Mouse (Mus musculus) ovary, postnatal 36 days (tissue): ENCODE data around the gene Gnb5.

Source experiments
- DNase-seq: peaks from one replicate; pipeline ENCODE4 v3.0.0; 2022; ENCODE audit warnings: low spot score, mixed read lengths

Gnb5 gene

DNA sequence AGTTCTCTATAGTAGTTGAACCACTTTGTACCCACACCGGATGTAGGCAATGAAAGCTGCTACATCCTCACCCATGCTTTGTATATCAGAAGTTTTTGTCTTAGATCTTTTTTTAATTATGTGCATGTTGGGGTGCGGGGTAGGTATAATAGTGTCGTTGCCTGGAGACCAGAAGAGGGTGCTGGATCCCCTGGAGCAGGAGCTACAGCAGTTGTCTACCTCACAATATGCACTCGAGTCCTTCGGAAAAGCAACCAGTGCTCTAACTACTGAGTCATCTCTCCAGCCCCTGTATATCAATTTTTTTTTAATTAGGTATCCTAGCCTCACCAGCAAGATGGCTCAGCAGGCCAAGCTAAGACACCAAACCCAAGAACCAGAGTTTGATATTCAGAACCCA lies 927 bp downstream of the Gnb5 start:
- no peak for DNase-seq

DNA sequence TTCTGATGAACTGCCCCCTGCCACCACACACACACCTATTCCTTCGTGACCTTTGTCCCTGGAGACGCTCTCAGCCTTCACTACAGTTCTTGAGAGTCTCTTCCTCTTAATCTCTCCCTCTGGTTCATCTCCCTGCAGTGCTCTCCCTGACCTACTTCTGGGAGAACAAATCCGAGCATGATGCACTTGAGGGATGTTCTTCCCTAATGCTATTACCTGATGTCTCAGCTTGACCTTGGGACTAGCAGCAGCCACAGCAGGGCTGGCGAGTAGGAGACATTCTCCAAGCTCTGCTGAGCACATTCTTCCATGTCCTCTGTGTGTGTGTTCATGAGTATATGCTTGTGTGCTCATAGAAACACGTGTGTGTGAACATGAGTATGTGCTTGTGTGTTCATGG lies 2.5 kb downstream of the Gnb5 start:
- DNase-seq, result no peak

DNA sequence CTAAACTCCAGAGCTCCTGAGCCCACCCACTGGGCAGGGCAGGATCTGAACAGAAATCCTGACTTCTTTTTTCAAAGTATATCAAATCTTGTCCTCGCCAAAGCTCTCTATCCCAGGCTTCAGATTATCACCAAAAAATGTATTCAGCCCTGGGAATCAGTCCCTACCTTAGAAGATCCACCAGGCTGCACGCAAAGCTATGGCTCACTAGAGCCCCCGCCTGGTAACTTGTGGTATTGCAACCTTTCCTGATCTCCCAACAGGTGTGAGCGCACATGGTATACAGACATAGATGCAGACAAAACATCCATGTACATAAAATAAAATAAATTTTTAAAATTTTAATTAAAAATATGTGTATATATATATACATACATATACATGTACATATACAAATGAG lies 5.9 kb downstream of the Gnb5 start:
- DNase-seq, result peak; percentile 57

DNA sequence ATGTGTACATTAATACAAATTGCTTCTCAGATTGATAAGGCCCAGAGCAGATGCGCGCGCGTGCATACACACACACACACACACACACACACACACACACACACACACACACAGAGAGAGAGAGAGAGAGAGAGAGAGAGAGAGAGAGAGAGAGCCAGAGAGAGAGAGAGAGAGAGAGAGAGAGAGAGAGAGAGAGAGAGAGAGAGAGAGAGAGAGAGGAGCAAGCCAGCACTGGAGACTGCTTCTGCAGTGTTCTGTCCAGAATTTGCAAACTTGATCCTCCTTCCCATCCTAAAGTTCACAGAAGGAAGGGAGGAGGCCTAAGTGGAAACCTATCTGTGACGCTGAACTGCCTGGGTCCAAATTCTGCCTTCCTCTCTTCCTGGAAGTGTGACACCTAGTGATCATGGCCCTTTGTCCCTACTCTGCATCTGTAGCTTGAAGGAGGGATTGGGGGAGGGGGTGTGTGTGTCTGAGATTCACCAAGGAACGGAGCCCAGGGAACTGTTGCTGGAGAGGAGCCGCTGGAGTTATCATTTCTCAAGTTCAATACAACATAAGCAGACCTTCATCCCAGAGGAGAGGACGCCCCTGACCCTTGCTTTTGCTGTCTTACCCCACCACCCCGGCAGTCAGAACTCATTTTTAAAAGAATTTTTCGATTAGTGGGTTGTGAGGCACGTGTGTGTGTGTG lies 7.2 kb downstream of the Gnb5 start:
- DNase-seq, result no peak

DNA sequence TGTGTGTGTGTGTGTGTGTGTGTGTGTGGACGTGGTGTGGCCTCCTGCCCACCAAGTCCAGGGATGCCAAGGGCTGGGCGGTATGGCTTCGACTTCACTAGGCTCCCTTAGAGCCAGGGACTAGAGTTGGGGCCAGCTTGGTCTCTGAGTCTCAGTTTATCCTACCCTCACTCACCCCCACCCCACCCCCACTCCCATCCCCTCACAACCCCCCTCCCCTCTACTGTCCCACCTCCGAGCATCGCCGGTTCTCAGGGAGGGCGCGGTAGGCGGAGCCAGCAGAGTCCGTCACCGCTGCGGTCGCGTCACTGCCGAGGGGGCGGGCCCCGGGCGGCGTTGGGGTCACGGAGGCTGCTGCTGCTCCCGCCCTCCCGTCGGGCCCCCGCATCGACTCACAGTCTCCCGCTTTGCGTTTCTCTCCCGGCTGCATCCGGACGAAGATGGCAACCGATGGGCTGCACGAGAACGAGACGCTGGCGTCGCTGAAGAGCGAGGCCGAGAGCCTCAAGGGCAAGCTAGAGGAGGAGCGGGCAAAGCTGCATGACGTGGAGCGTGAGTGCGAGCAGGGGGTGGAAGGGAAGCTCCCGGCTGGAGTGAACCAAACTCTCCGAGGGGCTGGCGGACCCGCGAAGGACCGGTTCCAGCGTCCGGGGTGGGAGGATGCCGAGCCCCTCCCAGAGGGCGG lies 7.9 kb downstream of the Gnb5 start:
- DNase-seq, result peak; percentile 84

DNA sequence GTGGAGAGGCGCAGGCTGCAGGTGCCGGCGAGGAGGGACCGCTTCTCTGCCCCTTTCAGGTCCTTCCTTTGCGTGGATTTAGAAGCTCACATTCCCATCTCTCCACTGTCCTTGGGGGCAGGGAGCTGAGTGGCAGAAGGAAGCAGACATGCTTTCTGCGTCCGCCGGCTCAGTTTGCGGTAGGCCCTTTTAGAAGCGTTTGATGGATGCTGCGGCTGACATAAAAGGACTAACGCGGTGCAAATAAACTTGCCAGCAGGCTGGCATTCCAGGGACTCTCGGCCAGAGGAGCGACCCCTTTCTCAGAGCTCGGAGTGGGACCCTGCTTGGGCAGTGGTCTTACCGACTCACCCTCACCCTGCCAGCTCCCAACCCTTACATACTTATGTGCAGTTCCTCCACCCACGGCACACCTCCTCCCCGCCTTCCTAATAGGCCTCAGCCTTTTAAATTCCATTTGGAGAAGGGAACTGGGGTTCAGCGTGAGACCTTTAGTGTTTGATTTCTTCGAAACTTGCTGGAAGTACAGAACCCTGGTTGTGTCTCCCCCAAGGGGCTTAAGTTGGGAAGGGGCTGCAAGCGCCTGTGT lies 8.5 kb downstream of the Gnb5 start:
- peak; percentile 10 for DNase-seq

DNA sequence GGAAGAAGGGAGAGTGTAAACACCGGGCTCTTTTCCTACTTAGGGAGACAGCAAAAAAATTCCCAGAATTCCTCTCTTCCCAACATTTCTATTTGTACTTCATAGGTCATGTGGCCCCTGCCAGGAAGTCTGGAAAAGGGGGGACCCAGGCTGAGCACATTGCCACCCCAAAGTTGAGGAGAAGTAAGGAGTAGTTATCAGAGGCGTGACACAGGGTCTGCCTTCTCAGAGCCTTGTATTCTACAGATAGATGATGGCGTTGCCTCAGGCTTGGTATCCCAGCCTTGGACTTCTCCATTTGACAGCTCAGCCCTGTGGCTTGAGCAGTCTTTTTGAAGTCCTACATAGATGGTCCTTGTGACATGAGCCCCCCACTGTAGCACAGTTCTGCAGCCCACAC lies 9.2 kb downstream of the Gnb5 start:
- DNase-seq, result no peak

DNA sequence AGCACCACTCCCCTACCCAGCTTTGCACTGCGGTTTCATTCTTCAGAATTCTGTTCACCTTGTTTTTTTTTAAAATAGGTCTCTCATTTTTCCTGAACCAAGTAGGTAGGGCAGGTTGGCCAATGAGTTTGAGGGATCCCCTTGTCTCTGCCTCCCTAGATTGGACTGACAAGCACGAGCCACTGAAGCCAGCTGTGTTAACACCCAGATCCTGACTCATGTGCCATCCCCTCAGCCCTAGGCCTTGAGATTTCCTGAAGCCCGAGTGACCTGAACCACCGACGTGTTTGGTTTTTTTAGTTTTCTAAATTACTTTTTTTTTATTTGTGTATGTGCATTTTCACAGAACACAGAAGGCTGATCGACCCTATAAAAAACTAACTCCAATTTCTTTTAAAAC lies 10.7 kb downstream of the Gnb5 start:
- no peak for DNase-seq

DNA sequence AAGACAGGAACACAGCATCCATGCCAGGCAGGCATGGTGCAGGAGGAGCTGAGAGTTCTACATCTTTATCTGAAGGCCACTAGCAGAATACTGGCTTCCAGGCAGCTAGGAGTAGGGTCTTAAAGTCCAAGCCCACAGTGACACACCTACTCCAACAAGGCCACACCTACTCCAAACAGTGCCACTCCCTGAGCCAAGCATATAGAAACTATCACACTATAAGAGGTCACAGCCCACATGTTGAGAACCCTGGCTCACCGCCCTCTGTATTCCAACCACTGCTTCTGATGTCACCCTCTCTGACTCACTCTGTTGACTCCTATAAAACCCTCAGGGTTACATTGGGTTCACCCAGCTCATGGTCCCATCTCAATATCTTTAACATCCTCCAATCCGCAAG lies 12.1 kb downstream of the Gnb5 start:
- no peak for DNase-seq

DNA sequence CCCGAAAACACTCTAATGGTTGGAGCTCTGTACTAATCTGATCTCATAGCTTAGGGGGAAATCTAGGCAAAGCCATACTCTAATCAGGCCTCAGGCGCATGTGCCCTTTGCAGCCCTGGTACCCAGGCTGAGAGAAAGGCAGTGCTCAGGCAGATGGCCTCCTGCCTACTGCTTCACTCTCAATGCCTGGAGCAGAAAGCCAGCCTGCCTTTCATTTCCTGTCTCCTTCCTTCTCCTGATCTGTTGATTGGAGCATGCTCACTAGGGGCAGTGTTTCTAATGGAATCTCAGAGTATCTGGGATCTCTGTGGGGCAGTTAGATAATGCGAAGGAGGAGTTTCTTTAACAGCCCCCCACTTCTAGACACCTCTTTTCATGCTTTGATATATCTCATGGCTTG lies 13.3 kb downstream of the Gnb5 start:
- no peak for DNase-seq

DNA sequence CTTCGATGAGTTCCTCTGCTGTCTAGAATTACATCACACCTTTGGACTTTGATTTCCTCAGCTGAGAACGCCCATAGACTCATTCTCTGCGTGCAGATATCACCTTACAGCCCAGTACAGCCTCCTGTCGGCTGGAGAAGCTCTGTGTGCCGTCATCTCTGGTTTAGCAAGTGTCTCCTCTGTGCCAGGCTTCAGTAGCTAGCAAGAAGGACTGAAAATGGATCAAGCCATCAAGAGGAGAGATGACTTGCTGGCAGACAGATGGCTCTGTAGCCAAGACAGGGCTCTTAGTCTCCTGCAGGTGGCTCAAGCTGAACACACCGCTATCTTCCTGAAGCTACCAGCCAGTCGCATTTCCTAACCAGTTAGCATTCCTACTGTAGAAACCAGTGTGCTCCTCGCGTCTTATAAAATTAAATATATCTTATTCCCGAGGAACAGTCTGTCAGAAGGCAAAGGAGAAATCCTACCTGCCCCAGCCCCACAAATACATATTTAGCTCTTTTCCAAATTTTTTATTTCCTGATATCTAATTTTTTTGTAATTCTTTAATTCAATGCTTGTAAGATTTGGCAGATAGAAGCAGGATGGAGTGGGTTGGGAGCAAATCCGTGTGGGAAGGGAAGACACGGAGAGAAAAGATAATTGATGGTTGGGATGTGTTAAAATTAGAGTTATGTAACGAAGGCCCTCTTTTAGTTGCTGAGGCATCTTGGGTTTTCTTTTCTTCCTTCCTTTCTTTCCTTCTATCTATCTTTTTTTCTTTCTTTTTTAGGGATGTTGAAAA lies 16.2 kb downstream of the Gnb5 start:
- DNase-seq, result no peak

DNA sequence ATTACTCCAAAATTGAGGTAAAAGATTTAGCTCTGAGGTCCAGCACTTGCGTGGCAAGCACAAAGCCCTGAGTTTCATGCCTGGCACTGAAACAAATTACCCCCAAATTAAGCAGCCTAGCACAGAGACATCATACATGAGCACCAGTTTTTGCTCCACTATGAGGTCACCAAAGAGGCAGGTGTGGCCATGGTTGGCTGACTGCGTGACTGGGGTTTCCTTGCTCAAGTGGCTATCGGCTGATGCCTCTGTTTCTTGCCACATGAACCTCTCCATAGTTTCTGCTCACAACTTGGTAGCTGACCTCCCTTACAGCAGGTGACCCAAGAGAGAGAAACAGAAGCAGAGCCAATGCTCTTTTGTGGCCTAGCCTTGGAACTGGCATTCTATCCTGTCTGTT lies 22.0 kb downstream of the Gnb5 start:
- DNase-seq, result no peak

DNA sequence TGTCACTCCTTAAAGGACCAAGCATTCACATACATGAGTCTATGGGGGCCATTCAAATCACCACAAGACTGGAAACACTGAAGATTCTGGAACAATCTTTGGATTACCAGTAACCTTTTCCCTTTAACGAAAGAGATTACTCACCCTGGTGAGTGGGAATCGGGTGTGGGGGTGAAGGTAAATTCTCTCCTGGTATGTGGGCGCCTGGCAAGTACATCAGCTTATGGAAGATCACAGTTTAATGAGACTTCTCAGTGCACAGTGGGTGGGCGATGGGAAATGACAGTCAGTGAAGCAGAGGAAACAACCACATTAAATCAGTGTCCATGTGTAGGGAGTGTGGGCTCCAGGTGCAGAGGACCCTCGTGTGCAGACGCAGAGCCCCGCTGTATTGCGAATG lies 24.7 kb downstream of the Gnb5 start:
- no peak for DNase-seq

DNA sequence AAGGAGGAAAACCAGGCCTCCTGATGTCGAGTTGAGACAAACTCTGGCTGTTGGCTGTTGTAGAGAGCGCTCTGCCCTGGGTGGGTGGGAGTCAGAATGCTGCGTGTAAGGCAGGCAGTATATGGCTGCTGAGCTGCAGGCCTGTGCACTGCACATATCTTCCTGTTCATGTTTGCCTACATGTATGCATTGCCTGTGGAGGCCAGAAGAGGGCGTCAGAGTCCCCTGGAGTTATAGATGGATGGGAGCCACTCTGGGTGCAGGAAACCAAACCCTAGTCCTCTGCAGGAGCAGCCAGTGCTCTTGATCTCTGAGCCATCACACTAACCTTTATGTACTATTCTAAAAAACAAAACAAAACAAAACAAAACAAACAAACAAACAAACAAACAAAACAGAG lies 28.4 kb downstream of the Gnb5 start:
- DNase-seq, result no peak

DNA sequence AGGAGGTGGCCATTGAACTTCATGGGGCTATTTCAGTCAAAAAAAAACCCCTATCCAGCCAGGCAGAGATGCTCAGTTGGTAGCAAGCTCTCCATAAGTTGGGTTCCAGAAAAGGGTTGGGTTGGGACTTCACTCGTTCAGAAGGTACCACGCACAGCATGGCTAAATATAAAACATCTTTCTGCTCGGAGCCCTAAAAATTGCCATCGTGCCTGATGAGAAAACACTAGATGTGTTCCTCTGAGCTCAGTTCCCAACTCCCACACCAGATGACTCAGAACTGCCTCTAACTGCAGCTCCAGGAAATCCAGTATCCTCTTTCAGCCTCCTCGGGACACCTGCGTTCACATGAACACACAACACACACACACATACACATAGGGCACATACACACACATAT lies 31.9 kb downstream of the Gnb5 start:
- DNase-seq, result no peak

DNA sequence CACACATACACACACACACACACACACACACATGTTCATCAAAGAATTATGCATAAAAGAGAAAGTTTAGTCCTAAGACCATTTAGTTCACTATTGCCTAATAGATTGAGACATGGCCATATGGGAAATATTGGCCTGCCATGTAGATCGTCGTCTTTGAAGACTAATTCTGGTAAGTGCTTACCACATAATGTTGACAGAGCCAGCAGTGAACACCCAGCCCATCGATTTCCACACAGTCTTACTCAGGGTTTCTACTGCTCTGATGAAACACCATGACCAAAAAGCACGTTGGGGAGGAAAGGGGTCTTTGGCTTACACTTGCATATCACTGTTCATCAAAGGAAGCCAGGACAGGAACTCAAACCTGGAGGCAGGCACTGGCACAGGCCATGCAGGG lies 36.3 kb downstream of the Gnb5 start:
- DNase-seq, result no peak

DNA sequence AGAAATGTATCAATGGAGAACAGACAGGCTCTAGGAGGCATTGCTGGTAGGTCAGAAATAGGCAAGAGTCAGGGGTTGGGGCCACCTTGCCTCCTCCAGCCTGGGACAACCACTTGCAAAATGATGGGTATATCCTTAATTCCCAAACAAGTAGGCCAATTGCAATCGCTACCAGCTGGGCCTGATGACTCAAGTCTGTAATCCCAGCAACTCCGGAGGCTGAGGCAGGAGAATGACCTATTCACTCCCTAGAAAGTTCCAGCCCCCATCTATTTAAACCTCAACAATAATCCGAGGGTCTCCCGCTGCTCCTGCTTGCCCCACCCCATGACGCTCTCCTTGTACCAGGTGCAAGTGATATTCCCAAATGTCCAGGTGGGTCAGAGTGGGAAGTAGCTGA lies 41.4 kb downstream of the Gnb5 start, which contains the start of gene Bcl2l10:
Bcl2l10 (plus strand) TSS at position 301 of the 400 bp plus-strand sequence.
- no peak for DNase-seq

DNA sequence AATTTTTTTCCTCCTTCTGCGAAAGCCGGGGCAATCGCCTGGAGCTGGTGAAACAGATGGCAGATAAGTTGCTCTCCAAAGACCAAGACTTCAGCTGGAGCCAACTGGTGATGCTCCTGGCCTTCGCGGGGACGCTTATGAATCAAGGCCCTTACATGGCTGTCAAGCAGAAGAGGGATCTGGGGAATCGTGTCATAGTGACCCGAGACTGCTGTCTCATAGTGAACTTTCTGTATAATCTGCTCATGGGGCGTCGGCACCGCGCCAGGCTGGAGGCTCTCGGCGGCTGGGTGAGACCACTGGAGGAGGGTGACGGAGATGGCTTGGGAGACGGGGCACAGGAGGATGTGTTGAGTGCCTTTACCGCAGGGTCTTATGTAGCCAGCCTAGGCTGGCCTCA lies 42.0 kb downstream of the Gnb5 start:
- peak; percentile 34 for DNase-seq

DNA sequence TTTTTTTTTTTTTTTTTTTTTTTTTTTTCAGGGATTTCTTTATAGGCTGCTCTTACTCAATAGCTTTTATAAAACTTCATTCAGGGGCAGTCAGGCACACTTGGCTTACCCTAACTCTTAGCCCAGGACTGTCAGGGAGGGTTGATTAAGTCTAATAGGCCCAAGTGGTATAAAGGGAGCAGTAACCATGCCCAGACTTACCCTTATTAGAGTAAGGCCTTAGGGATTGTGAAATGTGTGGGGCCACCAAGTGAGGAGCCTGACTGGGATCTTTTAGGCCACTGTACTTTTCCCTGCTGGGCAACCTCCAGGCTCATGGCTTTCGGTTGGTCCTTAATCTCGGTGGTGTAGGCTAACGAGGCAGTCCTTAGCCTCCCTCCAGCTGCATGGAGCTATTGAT lies 42.6 kb downstream of the Gnb5 start:
- no peak for DNase-seq

DNA sequence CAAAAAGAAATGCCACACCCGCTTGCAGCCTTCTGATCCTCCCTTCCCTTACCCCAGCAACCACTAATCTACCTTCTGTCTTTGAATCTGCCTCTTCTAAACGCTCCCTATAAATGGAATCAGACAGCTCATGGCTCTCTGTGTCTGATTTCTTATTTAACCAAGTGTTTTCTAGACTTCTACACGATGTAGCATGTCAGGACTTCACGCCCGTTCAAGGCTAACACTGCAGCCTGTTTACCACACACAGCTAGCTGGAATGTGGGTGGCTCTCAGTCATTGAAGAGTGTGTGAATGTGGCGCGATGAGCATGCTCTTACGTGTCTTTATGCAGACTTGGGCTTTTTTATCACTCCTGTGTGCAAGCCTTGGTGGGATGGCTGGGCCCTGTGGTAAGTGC lies 47.0 kb downstream of the Gnb5 start:
- DNase-seq, result no peak

DNA sequence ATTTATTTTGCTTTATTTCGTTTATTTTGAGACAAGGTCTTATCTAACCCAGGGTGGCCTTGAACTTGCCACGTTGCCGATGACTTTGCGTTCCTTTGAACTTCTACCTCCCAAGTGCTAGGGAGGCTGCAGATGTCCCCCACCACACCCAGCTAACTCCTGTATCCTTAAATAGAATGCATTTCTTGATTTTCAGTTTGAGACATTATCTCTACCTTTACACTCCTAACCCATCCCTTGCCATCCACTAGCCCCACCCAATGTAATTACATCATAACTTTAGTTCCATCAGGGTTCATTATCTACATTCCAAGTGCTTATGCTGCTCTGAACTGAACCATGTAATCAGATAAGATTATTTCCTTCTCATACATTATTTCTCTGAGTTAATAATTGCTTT lies 49.7 kb downstream of the Gnb5 start:
- no peak for DNase-seq

DNA sequence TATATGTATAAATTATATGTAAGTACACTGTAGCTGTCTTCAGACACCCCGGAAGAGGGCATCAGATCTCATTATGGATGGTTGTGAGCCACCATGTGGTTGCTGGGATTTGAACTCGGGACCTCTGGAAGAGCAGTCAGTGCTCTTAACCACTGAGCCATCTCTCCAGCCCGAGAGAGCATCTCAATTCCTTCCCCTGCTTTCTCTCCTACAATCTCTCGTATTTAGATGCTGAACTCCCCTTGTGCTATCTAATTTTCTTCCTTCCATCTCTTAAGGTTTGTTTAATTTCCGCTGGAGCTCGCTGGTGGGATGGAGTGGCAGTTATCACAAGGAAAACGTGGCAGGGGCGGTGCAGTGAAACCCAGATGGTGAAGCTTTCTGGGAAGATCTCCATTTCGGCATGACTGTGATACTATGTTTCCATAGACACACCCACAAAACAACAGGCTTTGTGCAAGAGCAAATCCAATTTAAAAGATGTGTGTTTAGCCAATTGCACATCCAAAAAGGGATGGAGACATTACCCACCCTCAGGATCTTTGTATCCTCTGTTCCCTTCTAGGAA lies 51.1 kb downstream of the Gnb5 start:
- no peak for DNase-seq

DNA sequence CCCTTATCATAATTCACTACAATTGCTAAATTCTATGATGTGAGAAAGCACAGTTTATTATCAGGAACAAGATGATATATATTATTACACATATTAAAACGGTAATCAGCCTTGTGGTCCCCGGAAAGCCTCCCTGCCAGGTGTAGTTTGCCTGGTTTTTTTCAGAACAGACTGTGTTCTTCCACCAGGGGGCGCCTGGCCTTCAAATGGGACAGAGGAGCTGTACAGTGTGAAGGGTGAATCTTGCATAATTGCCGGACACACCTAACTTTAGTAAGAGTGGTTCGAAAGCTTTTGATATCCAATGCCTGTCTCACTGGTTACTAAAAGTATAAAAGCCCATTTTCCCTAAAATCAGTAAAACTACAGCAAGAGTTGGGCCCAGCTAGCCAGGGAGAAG lies 55.6 kb downstream of the Gnb5 start:
- DNase-seq, result peak; percentile 71
